Mouse (Mus musculus) left cerebral cortex, postnatal 14 days (tissue): ENCODE measurements at regions not wholly inside any gene's neighbourhood (a gene's known extent, or its start where the extent isn't known, plus 50 kb on each side); places are given as distances from the start of the nearest gene placed in this dataset.
"Not testable (repeated sequence)": the region's sequence is repeated elsewhere in the genome, so short reads cannot be mapped to it uniquely, and the experiment has no call there.

Experiments
- DNase-seq, 2 experiments: peaks; one replicate each; pipeline ENCODE4 v3.0.0; 2021 to 2022; ENCODE audit warnings: low spot score in 2 of 2, mixed read lengths in 1 of 2
- intact Hi-C: fragments of 180-260 bp; cut with DNase I; formaldehyde crosslinking; loops from one replicate; pipeline ENCODE4 v1.15.1; 2025

GRCm38 (mm10) chr1:177501288-177501687 is 59.1 kb downstream of the Zbtb18 start:
- no peak for DNase-seq
- intact Hi-C loops = no loop called here

- intact Hi-C loops = no loop called here
- DNase-seq = no peak
Measured at GRCm38 (mm10) chr1:177503946-177504345, 61.8 kb downstream of the Zbtb18 start.

- intact Hi-C loops = no loop called here
- DNase-seq = no peak
Measured at GRCm38 (mm10) chr1:177504743-177505142, 62.6 kb downstream of the Zbtb18 start.

- intact Hi-C loops, DNase-seq: not testable (repeated sequence)
Measured at GRCm38 (mm10) chr1:177507398-177507797, 65.2 kb downstream of the Zbtb18 start.

GRCm38 (mm10) chr1:177509786-177510185 is 67.6 kb downstream of the Zbtb18 start:
- intact Hi-C loops = no loop called here
- no peak for DNase-seq

- no peak for DNase-seq
- intact Hi-C loops = no loop called here
Measured at GRCm38 (mm10) chr1:177512116-177512515, 70.0 kb downstream of the Zbtb18 start.

GRCm38 (mm10) chr1:177517934-177518610 is 75.9 kb downstream of the Zbtb18 start:
- DNase-seq = no peak
- intact Hi-C loops = no loop called here

GRCm38 (mm10) chr1:177518897-177519513 is 76.9 kb downstream of the Zbtb18 start:
- DNase-seq = no peak
- intact Hi-C loops = no loop called here

GRCm38 (mm10) chr1:177521110-177521509 is 79.0 kb downstream of the Zbtb18 start:
- DNase-seq = no peak
- intact Hi-C loops = no loop called here

GRCm38 (mm10) chr1:177525141-177525540 is 83.0 kb downstream of the Zbtb18 start:
- no peak for DNase-seq

GRCm38 (mm10) chr1:177531791-177532190 is 89.6 kb downstream of the Zbtb18 start:
- no peak for DNase-seq
- intact Hi-C loops = no loop called here

More at GRCm38 (mm10) chr1:177525141-177525540, 83.0 kb downstream of the Zbtb18 start:
- intact Hi-C loops = no loop called here

- no peak for DNase-seq
- intact Hi-C loops = no loop called here
Measured at GRCm38 (mm10) chr1:177532656-177533055, 90.5 kb downstream of the Zbtb18 start.

GRCm38 (mm10) chr1:177533332-177533731 is 91.2 kb downstream of the Zbtb18 start:
- DNase-seq = no peak
- intact Hi-C loops = no loop called here

GRCm38 (mm10) chr1:177545031-177545735 is 103.0 kb downstream of the Zbtb18 start:
- DNase-seq = peak; percentile 51 to 66
- intact Hi-C loops = no loop called here

GRCm38 (mm10) chr1:177547716-177548115 is 105.6 kb downstream of the Zbtb18 start:
- intact Hi-C loops = no loop called here
- no peak for DNase-seq

- DNase-seq = no peak
- intact Hi-C loops = no loop called here
Measured at GRCm38 (mm10) chr1:177555471-177556291, 113.5 kb downstream of the Zbtb18 start.

GRCm38 (mm10) chr1:177557432-177557831 is 115.3 kb downstream of the Zbtb18 start:
- intact Hi-C loops = no loop called here
- DNase-seq = no peak

GRCm38 (mm10) chr1:177557856-177558255 is 115.7 kb downstream of the Zbtb18 start:
- intact Hi-C loops = no loop called here
- DNase-seq = no peak

- intact Hi-C loops = no loop called here
- peak; percentile 34 to 40 for DNase-seq
Measured at GRCm38 (mm10) chr1:177561716-177562588, 119.8 kb downstream of the Zbtb18 start.
